Mouse (Mus musculus): Measurements from ENCODE around the gene Slc22a4. TPM values are rescaled to one million over a fixed set of nuclear protein-coding genes. Genes with fewer than 3 reads are reported as not detected.
"Not testable (repeated sequence)": the region's sequence is repeated elsewhere in the genome, so short reads cannot be mapped to it uniquely, and the experiment has no call there.

Slc22a4 gene
- polyA plus RNA-seq, 1 experiment from 2014 or later: 1.4 TPM

DNA sequence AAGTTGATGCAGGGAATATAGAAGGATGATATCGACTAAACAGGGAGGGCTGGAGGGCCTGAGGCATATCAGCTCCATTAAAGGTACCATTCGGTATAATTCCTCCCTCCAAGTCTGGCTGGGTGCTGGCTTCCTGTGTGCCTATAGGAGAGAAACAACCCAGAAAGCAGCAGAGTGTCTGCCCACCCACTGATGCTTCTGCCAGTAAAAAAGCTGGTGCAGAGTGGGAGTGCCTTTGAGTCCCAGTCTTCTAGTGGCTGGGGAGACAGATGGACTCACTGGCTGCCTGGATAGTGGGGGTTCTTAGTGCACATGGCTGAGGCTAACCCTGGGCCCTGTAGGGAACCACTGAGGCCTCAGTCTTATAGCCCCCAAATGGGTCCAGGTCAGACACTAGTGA, 22.3 kb upstream of the Slc22a4 start:
- Histone ChIP-seq H3K4me1 (ENCODE audit: control insufficient read depth, insufficient read depth, low read length) (no peaks in the 10 kb centered on the region), H3K36me3 (ENCODE audit: control insufficient read depth, insufficient read depth, low read length) (peaks cover 4% of the 10 kb centered on the region; the same call in 1 of the 2 replicates), H3K9me3 (ENCODE audit: control insufficient read depth, low read length) (no peaks in the 10 kb centered on the region), H3K4me2 (replicated peaks; ENCODE audit: low read depth, low read length) (no peak overlapping the region), H3K9ac (ENCODE audit: low read depth, low read length) (no peak overlapping the region), H3K27me3 (ENCODE audit: control insufficient read depth, insufficient read depth, low read length) (no peaks in the 10 kb centered on the region), H3K4me3 (ENCODE audit: low read length) (no peak overlapping the region), H3K27ac (ENCODE audit: low read depth, low read length) (no peak overlapping the region)
- 73% methylated on average over 2 of the region's 2 CpGs for WGBS
- no peak for ATAC-seq (ENCODE audit: low FRiP score, low TSS enrichment)

GRCm38 (mm10) chr11:54040676-54041075, 12.8 kb upstream of the Slc22a4 start:
- WGBS: 97% methylated on average over 6 of the region's 6 CpGs
- no peak overlapping the region for H3K4me2 ChIP-seq (replicated peaks; ENCODE audit: low read depth, low read length)
- H3K9ac ChIP-seq (ENCODE audit: low read depth, low read length): no peak overlapping the region
- H3K9me3 ChIP-seq (ENCODE audit: control insufficient read depth, low read length): no peaks in the 10 kb centered on the region
- H3K27ac ChIP-seq (ENCODE audit: low read depth, low read length): no peak overlapping the region
- no peak overlapping the region for H3K4me3 ChIP-seq (ENCODE audit: low read length)
- H3K27me3 ChIP-seq (ENCODE audit: control insufficient read depth, insufficient read depth, low read length): no peaks in the 10 kb centered on the region
- no peak for ATAC-seq (ENCODE audit: low FRiP score, low TSS enrichment)
- no peaks in the 10 kb centered on the region for H3K4me1 ChIP-seq (ENCODE audit: control insufficient read depth, insufficient read depth, low read length)
- no peaks in the 10 kb centered on the region for H3K36me3 ChIP-seq (ENCODE audit: control insufficient read depth, insufficient read depth, low read length)

- WGBS: 100% methylated on average over 1 of the region's 3 CpGs
- H3K27ac ChIP-seq (ENCODE audit: low read depth, low read length); ATAC-seq (ENCODE audit: low FRiP score, low TSS enrichment): not testable (repeated sequence)
These were observed 5.0 kb upstream of the Slc22a4 start for GRCm38 (mm10) chr11:54032872-54033271.

GRCm38 (mm10) chr11:54028997-54029396, 1.1 kb upstream of the Slc22a4 start:
- H3K9ac ChIP-seq (ENCODE audit: low read depth, low read length): no peak overlapping the region
- no peak overlapping the region for H3K27ac ChIP-seq (ENCODE audit: low read depth, low read length)
- 70% methylated on average over 4 of the region's 4 CpGs for WGBS
- H3K36me3 ChIP-seq (ENCODE audit: control insufficient read depth, insufficient read depth, low read length): no peaks in the 10 kb centered on the region
- no peak overlapping the region for H3K4me3 ChIP-seq (ENCODE audit: low read length)
- H3K9me3 ChIP-seq (ENCODE audit: control insufficient read depth, low read length): no peaks in the 10 kb centered on the region
- H3K27me3 ChIP-seq (ENCODE audit: control insufficient read depth, insufficient read depth, low read length): peaks cover 12% of the 10 kb centered on the region; the same call in 1 of the 2 replicates
- ATAC-seq (ENCODE audit: low FRiP score, low TSS enrichment): no peak
- peak overlapping the region; percentile 68; the same call in 1 of the 2 replicates for H3K4me2 ChIP-seq (replicated peaks; ENCODE audit: low read depth, low read length)
- H3K4me1 ChIP-seq (ENCODE audit: control insufficient read depth, insufficient read depth, low read length): peaks cover 8% of the 10 kb centered on the region; the same call in 1 of the 2 replicates

More at GRCm38 (mm10) chr11:54032872-54033271, 5.0 kb upstream of the Slc22a4 start:
- H3K36me3 ChIP-seq (ENCODE audit: control insufficient read depth, insufficient read depth, low read length); H3K27me3 ChIP-seq (ENCODE audit: control insufficient read depth, insufficient read depth, low read length); H3K9me3 ChIP-seq (ENCODE audit: control insufficient read depth, low read length); H3K4me1 ChIP-seq (ENCODE audit: control insufficient read depth, insufficient read depth, low read length); H3K9ac ChIP-seq (ENCODE audit: low read depth, low read length); H3K4me3 ChIP-seq (ENCODE audit: low read length); H3K4me2 ChIP-seq (replicated peaks; ENCODE audit: low read depth, low read length): not testable (repeated sequence)

DNA sequence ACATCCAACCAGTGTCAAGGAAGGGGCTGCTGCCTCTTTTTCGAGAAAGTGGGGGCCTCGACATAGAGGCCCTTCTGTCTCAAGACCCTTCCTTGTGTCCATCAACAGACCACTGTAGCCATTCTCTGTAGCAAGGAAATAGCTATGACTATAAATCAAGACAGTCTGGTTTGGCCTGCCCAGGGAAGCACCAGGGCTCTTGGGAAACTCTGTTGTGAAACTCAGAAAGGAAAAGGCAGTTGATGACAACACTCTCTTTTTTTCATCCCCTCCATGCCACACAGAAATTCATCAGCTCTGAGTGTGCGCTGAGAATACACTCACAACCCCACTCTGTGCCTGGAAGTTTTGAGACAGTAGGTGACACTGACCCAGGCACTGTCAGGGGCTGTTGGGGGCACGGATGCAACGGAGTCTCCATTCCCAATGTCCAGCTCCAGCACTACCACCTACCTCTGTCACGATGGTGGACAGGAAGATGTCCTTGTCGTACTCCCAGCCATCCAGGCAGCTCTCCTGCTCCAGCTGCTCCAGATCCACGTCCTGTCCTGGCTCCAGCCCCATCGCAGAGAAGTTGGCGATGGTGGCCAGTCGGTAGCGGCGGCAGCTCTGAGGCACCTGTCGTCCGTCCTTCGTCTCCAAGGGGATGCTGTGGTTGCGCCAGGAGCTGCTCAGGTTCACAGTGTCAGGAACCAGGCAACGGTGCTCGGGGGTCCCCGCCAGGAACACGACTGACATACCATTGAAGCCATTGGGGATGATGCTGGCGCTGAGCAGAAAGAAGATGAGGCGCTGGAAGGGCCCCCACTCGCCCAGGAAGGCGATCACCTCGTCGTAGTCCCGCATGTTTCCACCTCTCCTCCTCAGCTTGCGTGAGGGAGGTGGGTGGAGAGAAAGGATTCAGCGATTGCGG, 503 bp downstream of the Slc22a4 start:
- Histone ChIP-seq H3K9ac (ENCODE audit: low read depth, low read length) (peak overlapping the region; percentile 52), H3K4me1 (ENCODE audit: control insufficient read depth, insufficient read depth, low read length) (peaks cover 8% of the 10 kb centered on the region; the same call in 1 of the 2 replicates), H3K4me3 (ENCODE audit: low read length) (peak overlapping the region; percentile 39), H3K9me3 (ENCODE audit: control insufficient read depth, low read length) (no peaks in the 10 kb centered on the region), H3K4me2 (replicated peaks; ENCODE audit: low read depth, low read length) (peak overlapping the region; percentile 68), H3K27me3 (ENCODE audit: control insufficient read depth, insufficient read depth, low read length) (peaks cover 12% of the 10 kb centered on the region; the same call in 1 of the 2 replicates), H3K27ac (ENCODE audit: low read depth, low read length) (no peak overlapping the region), H3K36me3 (ENCODE audit: control insufficient read depth, insufficient read depth, low read length) (no peaks in the 10 kb centered on the region)
- ATAC-seq (ENCODE audit: low FRiP score, low TSS enrichment): 0 out of 2 replicates have a peak, but pooled peaks have one; percentile 7
- 16% methylated on average over 31 of the region's 31 CpGs for WGBS

- H3K9ac ChIP-seq (ENCODE audit: low read depth, low read length): no peak overlapping the region
- H3K9me3 ChIP-seq (ENCODE audit: control insufficient read depth, low read length): no peaks in the 10 kb centered on the region
- H3K4me3 ChIP-seq (ENCODE audit: low read length): no peak overlapping the region
- H3K4me1 ChIP-seq (ENCODE audit: control insufficient read depth, insufficient read depth, low read length): peaks cover 8% of the 10 kb centered on the region; the same call in 1 of the 2 replicates
- no peak for ATAC-seq (ENCODE audit: low FRiP score, low TSS enrichment)
- no peaks in the 10 kb centered on the region for H3K36me3 ChIP-seq (ENCODE audit: control insufficient read depth, insufficient read depth, low read length)
- H3K27me3 ChIP-seq (ENCODE audit: control insufficient read depth, insufficient read depth, low read length): peaks cover 12% of the 10 kb centered on the region; the same call in 1 of the 2 replicates
- no peak overlapping the region for H3K4me2 ChIP-seq (replicated peaks; ENCODE audit: low read depth, low read length)
- 88% methylated on average over 1 of the region's 1 CpGs for WGBS
- no peak overlapping the region for H3K27ac ChIP-seq (ENCODE audit: low read depth, low read length)
These were observed 1.3 kb downstream of the Slc22a4 start for GRCm38 (mm10) chr11:54026491-54027041.

DNA sequence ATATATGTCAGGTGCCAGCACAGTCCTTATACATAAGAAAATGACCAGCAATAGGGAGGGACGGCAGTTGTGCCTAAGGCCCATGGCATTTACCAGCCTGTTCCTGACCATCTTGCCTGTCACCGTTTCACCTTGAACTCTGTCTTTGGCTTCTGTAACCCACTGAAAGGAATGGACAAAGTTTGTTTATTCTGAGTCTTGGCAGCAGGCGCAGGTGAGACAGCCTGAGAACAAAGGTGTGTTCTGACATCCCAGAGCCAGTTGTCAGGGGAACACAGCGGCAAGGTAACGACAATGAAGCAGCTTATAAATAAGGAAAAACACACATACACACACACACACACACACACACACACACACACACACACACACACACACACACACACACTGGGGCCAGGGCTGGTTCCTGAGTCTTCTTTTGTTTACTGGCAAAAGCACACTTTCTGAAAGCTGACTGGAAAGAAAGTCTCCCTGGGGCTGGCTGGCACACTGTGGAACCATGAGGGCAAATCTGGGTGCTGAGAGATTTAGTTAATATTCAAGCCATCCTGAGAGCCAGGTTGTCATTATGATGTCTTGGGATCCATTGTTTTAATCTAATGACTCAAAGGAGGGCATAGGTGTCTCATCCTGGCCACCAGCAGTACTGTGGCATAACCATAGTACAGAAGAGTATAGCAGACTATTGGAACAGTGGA, 6.3 kb downstream of the Slc22a4 start:
- Histone ChIP-seq H3K27ac (ENCODE audit: low read depth, low read length) (no peak overlapping the region), H3K4me2 (replicated peaks; ENCODE audit: low read depth, low read length) (no peak overlapping the region), H3K36me3 (ENCODE audit: control insufficient read depth, insufficient read depth, low read length) (no peaks in the 10 kb centered on the region), H3K9me3 (ENCODE audit: control insufficient read depth, low read length) (no peaks in the 10 kb centered on the region), H3K9ac (ENCODE audit: low read depth, low read length) (no peak overlapping the region), H3K4me3 (ENCODE audit: low read length) (no peak overlapping the region), H3K4me1 (ENCODE audit: control insufficient read depth, insufficient read depth, low read length) (no peaks in the 10 kb centered on the region), H3K27me3 (ENCODE audit: control insufficient read depth, insufficient read depth, low read length) (no peaks in the 10 kb centered on the region)
- no peak for ATAC-seq (ENCODE audit: low FRiP score, low TSS enrichment)
- WGBS: 89% methylated on average over 5 of the region's 5 CpGs

DNA sequence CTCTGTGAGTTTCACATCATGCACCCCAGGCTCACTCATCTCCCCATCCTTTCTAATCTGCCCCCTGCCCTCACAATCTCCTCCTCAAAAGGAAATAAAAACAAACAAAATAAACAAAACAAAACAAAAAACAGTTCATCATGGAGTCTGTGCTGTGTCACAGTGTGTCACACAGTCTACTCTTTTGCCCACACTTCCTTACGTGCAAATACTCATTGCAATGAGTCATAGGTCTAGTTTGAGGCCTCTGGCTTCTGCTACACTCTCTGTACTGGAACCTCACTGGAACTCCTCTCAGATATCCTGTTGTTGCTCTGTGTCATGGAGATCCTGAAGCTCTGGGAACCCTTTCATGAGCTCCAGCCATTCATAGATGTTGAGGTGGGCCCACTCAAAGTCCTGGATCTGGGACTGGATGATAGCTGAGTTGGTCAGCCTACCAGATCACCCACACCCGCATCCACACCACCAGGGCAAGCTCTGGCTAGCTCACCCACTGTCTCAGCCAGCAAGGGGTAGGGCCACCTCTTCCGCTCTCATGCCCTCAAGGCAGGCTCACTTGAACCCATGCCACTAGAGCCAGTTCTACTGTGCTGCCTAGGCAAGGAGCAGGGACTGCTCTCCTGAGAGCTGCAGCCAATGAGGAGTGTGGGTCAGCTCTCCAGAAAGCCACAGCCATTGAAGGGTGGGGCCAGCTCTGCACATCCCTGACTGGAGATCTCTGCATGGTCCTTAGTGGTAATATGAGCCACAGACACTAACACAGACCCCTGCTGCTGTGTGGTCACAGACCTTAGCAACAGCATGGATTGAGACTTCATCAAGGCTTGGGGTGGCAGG, 8.8 kb downstream of the Slc22a4 start:
- Histone ChIP-seq H3K27ac (ENCODE audit: low read depth, low read length) (no peak overlapping the region), H3K9me3 (ENCODE audit: control insufficient read depth, low read length) (no peaks in the 10 kb centered on the region), H3K36me3 (ENCODE audit: control insufficient read depth, insufficient read depth, low read length) (no peaks in the 10 kb centered on the region), H3K4me3 (ENCODE audit: low read length) (no peak overlapping the region), H3K27me3 (ENCODE audit: control insufficient read depth, insufficient read depth, low read length) (no peaks in the 10 kb centered on the region), H3K9ac (ENCODE audit: low read depth, low read length) (no peak overlapping the region), H3K4me1 (ENCODE audit: control insufficient read depth, insufficient read depth, low read length) (no peaks in the 10 kb centered on the region), H3K4me2 (replicated peaks; ENCODE audit: low read depth, low read length) (no peak overlapping the region)
- no peak for ATAC-seq (ENCODE audit: low FRiP score, low TSS enrichment)
- WGBS: 82% methylated on average over 3 of the region's 3 CpGs
